Mouse (Mus musculus) limb, embryonic 10.5 days (tissue): ENCODE results near the gene Alyref. TPM values are rescaled to one million over a fixed set of nuclear protein-coding genes. Genes with fewer than 3 reads are reported as not detected.
A peak's percentile ranks its signal among the peaks of the same experiment; 100 is the strongest.
"Not testable (repeated sequence)": the region's sequence is repeated elsewhere in the genome, so short reads cannot be mapped to it uniquely, and the experiment has no call there.

Experiments used
- DNase-seq: peaks from one replicate; pipeline ENCODE4 v3.0.0-alpha.2; 2017; ENCODE audit warnings: low spot score
- H3K27ac ChIP-seq: fragments of 300-500 bp; sonication (generic); 2 replicates; pipeline ENCODE4 v1.5.1; 2016; ENCODE audit warnings: mild to moderate bottlenecking
- H3K27me3 ChIP-seq: fragments of 300-500 bp; sonication (generic); 2 replicates; pipeline ENCODE4 v1.6.1; 2016; ENCODE audit warnings: low read depth, mild to moderate bottlenecking; ENCODE audit not compliant: poor library complexity, severe bottlenecking
- H3K36me3 ChIP-seq: fragments of 300-500 bp; sonication (generic); 2 replicates; pipeline ENCODE4 v1.6.1; 2016; ENCODE audit warnings: mild to moderate bottlenecking, moderate library complexity
- H3K4me1 ChIP-seq: fragments of 300-500 bp; sonication (generic); 2 replicates; pipeline ENCODE4 v1.6.1; 2016
- H3K4me3 ChIP-seq: fragments of 300-500 bp; sonication (generic); 2 replicates; pipeline ENCODE4 v1.5.1; 2016; ENCODE audit warnings: mild to moderate bottlenecking, moderate library complexity
- H3K9me3 ChIP-seq: fragments of 300-500 bp; sonication (generic); replicated peaks from 2 replicates; pipeline ENCODE4 v1.6.1; 2016; ENCODE audit warnings: mild to moderate bottlenecking
- WGBS: fragments of 180-500 bp; shearing (Covaris S2); methylation state at CpG from one replicate; pipeline ENCODE4 v1.1.7; 2016; 5-methylcytosine and 5-hydroxymethylcytosine counted together
- polyA plus RNA-seq: library from polyadenylated mRNA; unstranded; fragments of >200 nt; fragmentation: Nextera tagmentation; extraction: Ambion mirVana; gene quantifications from 2 replicates; pipeline ENCODE4 v1.2.1, GENCODE M21; 2016

Gene Alyref
- polyA plus RNA-seq, 1 experiment from 2014 or later, result 720 TPM

- Histone ChIP-seq H3K4me3 (peak overlapping the region; percentile 100), H3K36me3 (peaks cover 55% of the 10 kb centered on the region), H3K27me3 (no peaks in the 10 kb centered on the region), H3K4me1 (peaks cover 31% of the 10 kb centered on the region), H3K9me3 (no peaks in the 10 kb centered on the region), H3K27ac (peak overlapping the region; percentile 94)
- WGBS, result under 1% methylated on average over 23 of the region's 23 CpGs
- DNase-seq, result peak; percentile 42
Measured at GRCm38 (mm10) chr11:120573585-120574277, 24.4 kb downstream of the Alyref start.

- H3K36me3 ChIP-seq, result peaks cover 55% of the 10 kb centered on the region
Measured at GRCm38 (mm10) chr11:120572752-120573584, 25.2 kb downstream of the Alyref start, which contains the start of gene P4hb. P4hb (minus strand) TSS chr11:120573253.

GRCm38 (mm10) chr11:120572417-120572751 is 25.8 kb downstream of the Alyref start:
- no peaks in the 10 kb centered on the region for H3K9me3 ChIP-seq
- H3K36me3 ChIP-seq, result peaks cover 55% of the 10 kb centered on the region
- DNase-seq, result no peak
- 0% methylated on average over 24 of the region's 24 CpGs for WGBS
- peaks cover 21% of the 10 kb centered on the region for H3K4me1 ChIP-seq
- no peaks in the 10 kb centered on the region for H3K27me3 ChIP-seq
- H3K27ac ChIP-seq, result peak overlapping the region; percentile 94
- H3K4me3 ChIP-seq, result peak overlapping the region; percentile 100

More at GRCm38 (mm10) chr11:120572752-120573584, 25.2 kb downstream of the Alyref start, which contains the start of gene P4hb:
- Histone ChIP-seq H3K4me1 (peaks cover 24% of the 10 kb centered on the region), H3K4me3 (peak within 1 kb of the TSS; percentile 100), H3K9me3 (no peaks in the 10 kb centered on the region), H3K27me3 (no peaks in the 10 kb centered on the region), H3K27ac (peak within 1 kb of the TSS; percentile 94)
- WGBS, result under 1% methylated on average over 94 of the region's 94 CpGs
- DNase-seq, result peak; percentile 99

DNA sequence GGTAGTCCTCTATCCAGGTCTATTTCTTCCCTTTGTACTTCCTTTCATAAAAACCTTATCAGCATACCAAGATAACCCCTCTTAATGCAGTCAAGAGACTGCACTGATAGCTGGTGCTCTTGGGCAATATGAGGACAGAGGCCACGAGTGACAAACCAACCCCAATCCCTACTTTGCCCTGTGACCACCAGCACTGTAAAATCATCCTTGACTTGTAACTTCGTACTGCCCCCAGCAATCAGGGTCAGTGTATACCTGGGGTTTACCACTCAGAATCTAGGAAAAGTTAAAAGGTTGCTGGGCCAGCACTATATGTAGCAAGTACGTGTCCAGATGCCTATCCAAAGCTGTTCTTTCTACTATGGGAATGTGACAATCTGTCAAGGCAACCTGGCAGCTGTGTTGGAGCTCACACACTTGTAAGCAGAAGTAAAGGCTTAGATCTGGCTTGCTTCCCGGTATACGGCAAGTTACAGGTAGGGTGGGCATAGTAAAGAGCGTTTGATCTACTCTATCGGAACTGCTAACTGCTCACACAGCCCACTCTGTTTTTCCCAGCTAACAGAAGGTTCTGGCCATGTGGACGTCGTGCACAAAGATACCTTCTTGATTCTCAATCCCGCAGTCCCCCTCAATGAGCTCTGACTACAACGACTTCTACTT is 26.3 kb downstream of the Alyref start:
- peak; percentile 38 for DNase-seq
- Histone ChIP-seq H3K27ac (peak overlapping the region; percentile 94), H3K4me3 (peak overlapping the region; percentile 100), H3K27me3 (no peaks in the 10 kb centered on the region), H3K4me1 (peaks cover 21% of the 10 kb centered on the region), H3K36me3 (peaks cover 55% of the 10 kb centered on the region), H3K9me3 (no peaks in the 10 kb centered on the region)
- 15% methylated on average over 11 of the region's 11 CpGs for WGBS

DNA sequence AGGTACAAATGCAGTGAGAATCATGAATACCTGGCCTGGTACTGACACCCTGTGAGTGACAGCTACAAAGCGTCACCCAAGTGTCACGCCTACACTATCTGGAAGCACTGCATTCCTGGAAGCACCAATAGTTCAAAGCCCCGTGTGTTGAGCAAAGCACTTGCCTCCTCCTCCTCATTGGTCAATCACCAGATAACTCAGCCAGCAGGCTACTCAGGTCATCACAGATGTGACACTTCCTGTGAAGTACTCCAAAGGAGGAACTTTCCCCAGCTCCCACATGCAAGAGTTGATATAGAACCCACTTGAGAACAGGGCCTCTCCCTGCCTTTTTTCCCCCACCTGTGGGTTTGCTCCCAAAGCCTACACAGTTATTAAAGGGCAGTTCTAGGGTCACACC is 27.0 kb downstream of the Alyref start:
- WGBS, result 80% methylated on average over 3 of the region's 3 CpGs
- peaks cover 57% of the 10 kb centered on the region for H3K36me3 ChIP-seq
- H3K27me3 ChIP-seq, result no peaks in the 10 kb centered on the region
- no peak for DNase-seq
- H3K9me3 ChIP-seq, result no peaks in the 10 kb centered on the region
- H3K4me1 ChIP-seq, result peaks cover 21% of the 10 kb centered on the region
- H3K4me3 ChIP-seq, result peak overlapping the region; percentile 100
- 0 out of 2 replicates have a peak overlapping the region, but pooled peaks have one; percentile 94 for H3K27ac ChIP-seq

DNA sequence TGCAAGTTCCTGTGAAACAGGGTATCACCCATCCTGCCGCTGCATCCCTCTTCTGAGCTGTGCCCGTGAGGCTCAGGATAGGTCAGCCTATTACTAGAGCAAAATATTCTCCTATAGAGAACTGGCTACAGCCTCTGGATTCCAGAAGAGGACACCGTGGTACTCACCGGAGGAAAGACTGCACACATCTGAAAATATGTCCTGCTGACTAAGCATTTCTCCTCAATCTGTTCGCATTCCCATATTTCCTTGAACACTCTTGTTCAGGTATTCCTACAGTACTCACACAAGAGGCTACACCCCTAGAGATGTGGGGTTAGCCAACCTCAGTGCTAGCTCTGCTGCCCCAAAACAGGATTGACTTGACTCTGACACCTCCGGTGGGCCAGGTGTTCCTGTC is 29.8 kb downstream of the Alyref start:
- H3K36me3 ChIP-seq, result peaks cover 84% of the 10 kb centered on the region

DNA sequence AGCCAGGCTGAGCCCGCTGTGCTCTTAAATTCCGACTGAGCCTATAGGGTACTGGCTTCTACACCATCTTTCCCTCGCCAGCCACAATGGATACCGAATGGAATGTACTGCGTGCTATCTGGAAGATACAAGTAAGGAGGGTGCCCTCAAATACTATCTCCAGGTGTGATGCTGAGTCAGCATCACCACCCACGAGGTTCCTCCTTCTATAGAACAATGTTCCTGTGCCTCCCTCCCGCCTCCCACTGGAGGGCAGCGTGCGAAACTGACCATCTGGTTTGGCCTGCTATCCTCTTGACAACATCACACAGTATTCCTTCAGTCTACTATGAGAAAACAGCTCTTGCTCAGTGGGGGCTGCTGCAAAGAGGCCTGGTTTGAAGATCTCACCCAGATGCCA is 33.1 kb downstream of the Alyref start:
- Histone ChIP-seq H3K27ac (no peak overlapping the region), H3K4me3 (no peak overlapping the region), H3K36me3 (peaks cover 99% of the 10 kb centered on the region), H3K9me3 (no peaks in the 10 kb centered on the region), H3K27me3 (no peaks in the 10 kb centered on the region), H3K4me1 (no peaks in the 10 kb centered on the region; the same call in 1 of the 2 replicates)
- WGBS, result 88% methylated on average over 9 of the region's 9 CpGs
- no peak for DNase-seq

More for the DNA sequence above, 29.8 kb downstream of the Alyref start:
- Histone ChIP-seq H3K27me3 (no peaks in the 10 kb centered on the region), H3K4me3 (no peak overlapping the region), H3K9me3 (no peaks in the 10 kb centered on the region), H3K4me1 (peaks cover 12% of the 10 kb centered on the region), H3K27ac (no peak overlapping the region)
- DNase-seq, result no peak
- WGBS, result 97% methylated on average over 6 of the region's 6 CpGs

GRCm38 (mm10) chr11:120562949-120563348 is 35.2 kb downstream of the Alyref start:
- DNase-seq, result no peak
- 95% methylated on average over 13 of the region's 13 CpGs for WGBS
- H3K27ac ChIP-seq, result no peak overlapping the region
- H3K36me3 ChIP-seq, result peaks cover 96% of the 10 kb centered on the region
- no peaks in the 10 kb centered on the region for H3K27me3 ChIP-seq
- H3K4me3 ChIP-seq, result no peak overlapping the region
- H3K9me3 ChIP-seq, result no peaks in the 10 kb centered on the region
- no peaks in the 10 kb centered on the region for H3K4me1 ChIP-seq

- DNase-seq, result no peak
- H3K36me3 ChIP-seq, result peaks cover 84% of the 10 kb centered on the region
- H3K4me1 ChIP-seq, result no peaks in the 10 kb centered on the region
- no peak overlapping the region for H3K4me3 ChIP-seq
- H3K9me3 ChIP-seq, result no peaks in the 10 kb centered on the region
- H3K27ac ChIP-seq, result no peak overlapping the region
- H3K27me3 ChIP-seq, result no peaks in the 10 kb centered on the region
- 93% methylated on average over 13 of the region's 13 CpGs for WGBS
Measured at GRCm38 (mm10) chr11:120560952-120561728, 37.0 kb downstream of the Alyref start.

GRCm38 (mm10) chr11:120558843-120559242 is 39.3 kb downstream of the Alyref start:
- 85% methylated on average over 6 of the region's 6 CpGs for WGBS
- not testable (repeated sequence) for H3K27me3 ChIP-seq, H3K9me3 ChIP-seq, H3K4me1 ChIP-seq, H3K27ac ChIP-seq, H3K4me3 ChIP-seq, DNase-seq
- H3K36me3 ChIP-seq, result peaks cover 61% of the 10 kb centered on the region

DNA sequence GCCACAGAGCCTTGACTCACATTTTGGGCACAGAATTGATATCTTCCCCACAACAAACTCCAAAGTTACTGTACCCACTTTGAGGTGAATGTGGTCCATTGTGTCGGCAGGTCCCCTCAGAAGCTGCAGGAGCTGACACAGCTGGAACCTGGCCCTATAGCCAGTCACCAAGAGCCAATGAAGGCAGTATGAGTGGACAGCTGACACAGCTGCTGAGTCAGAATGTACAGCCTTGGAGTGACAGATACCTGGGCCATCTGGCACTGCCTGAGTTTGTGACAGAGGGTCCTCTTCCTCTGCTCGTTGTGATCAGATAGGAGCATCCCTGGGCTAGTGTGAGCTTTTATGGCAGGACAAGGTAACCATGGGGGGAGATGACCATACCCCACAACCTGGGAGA is 42.9 kb downstream of the Alyref start:
- Histone ChIP-seq H3K27me3 (no peaks in the 10 kb centered on the region), H3K36me3 (peaks cover 26% of the 10 kb centered on the region), H3K27ac (no peak overlapping the region), H3K4me1 (peaks cover 6% of the 10 kb centered on the region), H3K9me3 (no peaks in the 10 kb centered on the region), H3K4me3 (no peak overlapping the region)
- DNase-seq, result no peak
- WGBS, result 81% methylated on average over 2 of the region's 2 CpGs

- Histone ChIP-seq H3K36me3 (peaks cover 21% of the 10 kb centered on the region), H3K4me3 (no peak overlapping the region), H3K9me3 (no peaks in the 10 kb centered on the region), H3K4me1 (peaks cover 10% of the 10 kb centered on the region), H3K27me3 (no peaks in the 10 kb centered on the region), H3K27ac (no peak overlapping the region)
- no peak for DNase-seq
- WGBS, result 85% methylated on average over 7 of the region's 7 CpGs
Measured at GRCm38 (mm10) chr11:120554834-120555233, 43.3 kb downstream of the Alyref start.
